Mouse (Mus musculus) CH12.LX (cell line): ENCODE data around the gene B9d1. TPM values are rescaled to one million over a fixed set of nuclear protein-coding genes. Genes with fewer than 3 reads are reported as not detected.

Source experiments
- DNase-seq: peaks from one replicate; pipeline ENCODE4 v3.0.0-alpha.2; 2013; ENCODE audit errors: extremely low read depth
- H3K27ac ChIP-seq: 2 replicates; pipeline ENCODE4 v1.5.1; 2012; ENCODE audit warnings: low read depth, mild to moderate bottlenecking, control low read depth, moderate library complexity; ENCODE audit not compliant: insufficient read depth
- H3K27me3 ChIP-seq: replicated peaks from 2 replicates; pipeline ENCODE3; 2012; ENCODE audit warnings: inconsistent platforms
- H3K36me3 ChIP-seq, 2 experiments: replicated peaks in 1 of 2; 2 replicates each; pipeline versions ENCODE3 to v1.6.1; 2012; ENCODE audit warnings: inconsistent platforms in 1 of 2, low read length in 1 of 2, mild to moderate bottlenecking in 1 of 2, mixed read lengths in 1 of 2, moderate library complexity in 1 of 2; ENCODE audit not compliant: control insufficient read depth in 1 of 2, insufficient read depth in 1 of 2
- H3K4me1 ChIP-seq, 2 experiments: 2 replicates each; pipeline ENCODE4 v1.6.1; 2012; ENCODE audit warnings: inconsistent platforms in 1 of 2, moderate library complexity in 1 of 2; ENCODE audit not compliant: insufficient read depth in 2 of 2, control insufficient read depth in 1 of 2
- H3K4me2 ChIP-seq: 2 replicates; pipeline ENCODE4 v1.6.1; 2012; ENCODE audit warnings: low read depth, mild to moderate bottlenecking, control low read depth; ENCODE audit not compliant: poor library complexity, insufficient read depth, severe bottlenecking
- H3K4me3 ChIP-seq, 3 experiments: fragments of 150-350 bp in 1 of 3; sonication (generic) in 1 of 3; replicated peaks in 1 of 3; 2 replicates each; pipeline versions ENCODE3 to v1.5.1; 2011 to 2012; ENCODE audit warnings: low read depth in 2 of 3, low read length in 2 of 3, mild to moderate bottlenecking in 2 of 3, moderate library complexity in 2 of 3, control low read depth in 1 of 3, improper control_type of control experiment in 1 of 3, inconsistent platforms in 1 of 3, mixed read lengths in 1 of 3; ENCODE audit not compliant: poor library complexity in 1 of 3
- H3K79me2 ChIP-seq: replicated peaks from 2 replicates; pipeline ENCODE4 v1.6.1; 2012; ENCODE audit warnings: mild to moderate bottlenecking, moderate library complexity; ENCODE audit not compliant: control insufficient read depth, poor library complexity, insufficient read depth, severe bottlenecking; ENCODE audit errors: extremely low read depth
- H3K9ac ChIP-seq: 2 replicates; pipeline ENCODE4 v1.6.1; 2012; ENCODE audit warnings: low read depth, mild to moderate bottlenecking, control low read depth, moderate library complexity; ENCODE audit not compliant: insufficient read depth
- H3K9me3 ChIP-seq: replicated peaks from 2 replicates; pipeline ENCODE3; 2012; ENCODE audit warnings: low read length, inconsistent platforms, mixed read lengths
- CHD2 ChIP-seq: IDR thresholded peaks from 2 replicates; pipeline ENCODE4 v1.6.1; 2011; ENCODE audit warnings: low read length, improper control_type of control experiment
- E2F4 ChIP-seq: IDR thresholded peaks from 2 replicates; pipeline ENCODE4 v1.6.1; 2011; ENCODE audit warnings: low read depth, low read length, improper control_type of control experiment; ENCODE audit not compliant: insufficient replicate concordance
- IRF4 ChIP-seq: IDR thresholded peaks from 2 replicates; pipeline ENCODE4 v1.6.1; 2014; ENCODE audit warnings: low read depth, mild to moderate bottlenecking, inconsistent platforms, low read length, improper control_type of control experiment
- MAX ChIP-seq: IDR thresholded peaks from 2 replicates; pipeline ENCODE4 v1.6.1; 2011; ENCODE audit warnings: low read length, improper control_type of control experiment
- PAX5 ChIP-seq: IDR thresholded peaks from 2 replicates; pipeline ENCODE4 v1.6.1; 2012; ENCODE audit warnings: low read length, inconsistent platforms, mixed read lengths
- RAD21 ChIP-seq: IDR thresholded peaks from 2 replicates; pipeline ENCODE4 v1.6.1; 2011; ENCODE audit warnings: low read depth, mild to moderate bottlenecking, low read length, improper control_type of control experiment, moderate library complexity
- RCOR1 ChIP-seq: conservative IDR thresholded peaks from 2 replicates; pipeline ENCODE4 v1.6.1; 2012; ENCODE audit warnings: low read depth, mild to moderate bottlenecking, inconsistent platforms, low read length, improper control_type of control experiment
- SIN3A ChIP-seq: IDR thresholded peaks from 2 replicates; pipeline ENCODE4 v1.6.1; 2012; ENCODE audit warnings: low read length, improper control_type of control experiment, inconsistent platforms
- SMC3 ChIP-seq: IDR thresholded peaks from 2 replicates; pipeline ENCODE4 v1.6.1; 2011; ENCODE audit warnings: low read depth, low read length, improper control_type of control experiment
- TBP ChIP-seq: conservative IDR thresholded peaks from 2 replicates; pipeline ENCODE4 v1.6.1; 2011; ENCODE audit warnings: low read depth, low read length, improper control_type of control experiment
- TCF12 ChIP-seq: IDR thresholded peaks from 2 replicates; pipeline ENCODE4 v1.6.1; 2014; ENCODE audit warnings: low read depth, mild to moderate bottlenecking, inconsistent platforms, low read length, improper control_type of control experiment
- USF1 ChIP-seq: IDR thresholded peaks from 2 replicates; pipeline ENCODE4 v1.6.1; 2014; ENCODE audit warnings: low read depth, mild to moderate bottlenecking, inconsistent platforms, low read length, improper control_type of control experiment
- USF2 ChIP-seq: conservative IDR thresholded peaks from 2 replicates; pipeline ENCODE4 v1.6.1; 2011; ENCODE audit warnings: low read depth, low read length, improper control_type of control experiment
- ZC3H11A ChIP-seq: IDR thresholded peaks from 2 replicates; pipeline ENCODE4 v1.6.1; 2012; ENCODE audit warnings: low read depth, mild to moderate bottlenecking, inconsistent platforms, low read length, improper control_type of control experiment
- ZMIZ1 ChIP-seq: IDR thresholded peaks from 2 replicates; pipeline ENCODE4 v1.6.1; 2012; ENCODE audit warnings: low read depth, mild to moderate bottlenecking, inconsistent platforms, low read length, improper control_type of control experiment
- dilution Hi-C: fragments of 300-500 bp; cut with MboI; formaldehyde crosslinking; loops from 2 replicates; pipeline ENCODE4 v1.14.3; 2020; ENCODE audit warnings: low sequenced_read_pairs; ENCODE audit not compliant: extremely low pct_unique_long_range_greater_than_20kb, extremely low pct_ligation_motif_present
- in situ Hi-C: fragments of 300-500 bp; cut with MboI; formaldehyde crosslinking; loops from 3 replicates; pipeline ENCODE4 v1.14.3; 2019; ENCODE audit warnings: low sequenced_read_pairs, low pct_ligation_motif_present, low pct_unique_long_range_greater_than_20kb, mixed read lengths
- polyA plus RNA-seq: library from polyadenylated mRNA; unstranded; fragments of >175 nt; gene quantifications from 2 replicates; pipeline ENCODE4 v1.2.1, GENCODE M21; 2012; ENCODE audit warnings: low read depth; ENCODE audit not compliant: insufficient read length
- total RNA-seq, 2 experiments: library from RNA; depleted of rRNA; stranded (reverse); fragments of 300-350 nt in 1 of 2; fragments of >200 nt in 1 of 2; gene quantifications; 2 replicates each; pipeline ENCODE4 v1.2.3; 2012 to 2014

Gene B9d1
- total and polyA plus RNA-seq, 3 experiments: 19.2 to 62.9 (median 26.2) TPM

GRCm38 (mm10) chr11:61547710-61548109 is 42.8 kb downstream of the B9d1 start:
- TF ChIP-seq SIN3A: no peak
- TF ChIP-seq E2F4: no peak
- TF ChIP-seq USF1: no peak
- no peak for TF ChIP-seq USF2
- no peak for TF ChIP-seq RCOR1
- TF ChIP-seq CHD2: no peak
- Histone ChIP-seq H3K79me2 (no peaks in the 10 kb centered on the region), H3K9ac (no peak overlapping the region), H3K9me3 (no peaks in the 10 kb centered on the region), H3K27me3 (no peaks in the 10 kb centered on the region), H3K4me1 (no peaks in the 10 kb centered on the region), H3K36me3 (peaks cover 12 to 24% of the 10 kb centered on the region in 2 experiments), H3K27ac (no peak overlapping the region), H3K4me2 (no peak overlapping the region), H3K4me3 (no peak overlapping the region)
- in situ Hi-C loops (no loop called here), dilution Hi-C loops (no loop called here)
- no peak for DNase-seq

- no peak for TF ChIP-seq TBP
- TF ChIP-seq PAX5: no peak
- no peak for TF ChIP-seq ZC3H11A
- no peak for TF ChIP-seq MAX
- TF ChIP-seq TCF12: no peak
- TF ChIP-seq RAD21: no peak
- TF ChIP-seq SMC3: no peak
- dilution Hi-C loops: no loop called here
Observed at GRCm38 (mm10) chr11:61550631-61551030, 45.7 kb downstream of the B9d1 start.

GRCm38 (mm10) chr11:61553015-61553754 is 48.2 kb downstream of the B9d1 start:
- H3K27me3 ChIP-seq: no peaks in the 10 kb centered on the region
- no peak overlapping the region for H3K4me3 ChIP-seq
- dilution Hi-C loops (no loop called here), in situ Hi-C loops (no loop called here)
- H3K27ac ChIP-seq: no peak overlapping the region
- H3K9ac ChIP-seq: no peak overlapping the region
- no peak overlapping the region for H3K4me2 ChIP-seq
- TF ChIP-seq ZMIZ1: no peak
- no peak for TF ChIP-seq IRF4
- DNase-seq: no peak
- no peaks in the 10 kb centered on the region for H3K79me2 ChIP-seq
- peaks cover 0 to 4% of the 10 kb centered on the region in 2 experiments for H3K36me3 ChIP-seq
- no peaks in the 10 kb centered on the region for H3K4me1 ChIP-seq
- H3K9me3 ChIP-seq: no peaks in the 10 kb centered on the region

More at GRCm38 (mm10) chr11:61550631-61551030, 45.7 kb downstream of the B9d1 start:
- no peak overlapping the region for H3K27ac ChIP-seq
- no peak overlapping the region for H3K9ac ChIP-seq
- DNase-seq: no peak
- no peaks in the 10 kb centered on the region for H3K9me3 ChIP-seq
- no peaks in the 10 kb centered on the region for H3K4me1 ChIP-seq
- no peak overlapping the region for H3K4me2 ChIP-seq
- H3K79me2 ChIP-seq: no peaks in the 10 kb centered on the region
- H3K36me3 ChIP-seq: peaks cover 7 to 12% of the 10 kb centered on the region in 2 experiments
- no peak overlapping the region for H3K4me3 ChIP-seq
- no peaks in the 10 kb centered on the region for H3K27me3 ChIP-seq
- in situ Hi-C loops: no loop called here
